Mouse (Mus musculus) neural tube, embryonic 12.5 days (tissue): ENCODE results near the gene Rsph6a. TPM values are rescaled to one million over a fixed set of nuclear protein-coding genes. Genes with fewer than 3 reads are reported as not detected.
"Not testable (repeated sequence)": the region's sequence is repeated elsewhere in the genome, so short reads cannot be mapped to it uniquely, and the experiment has no call there.

Experiments used
- ATAC-seq: fragments of 200-750 bp; cut with Nextera tagmentation; 2 replicates; pipeline ENCODE4 v1.8.0; 2017; ENCODE audit warnings: low read depth, mild to moderate bottlenecking, moderate TSS enrichment, moderate library complexity; ENCODE audit not compliant: low FRiP score
- H3K27ac ChIP-seq: fragments of 300-500 bp; sonication (generic); 2 replicates; pipeline ENCODE4 v1.5.1; 2016
- H3K27me3 ChIP-seq: fragments of 300-500 bp; sonication (generic); replicated peaks from 2 replicates; pipeline ENCODE4 v1.6.1; 2016; ENCODE audit warnings: mild to moderate bottlenecking
- H3K36me3 ChIP-seq: fragments of 300-500 bp; sonication (generic); 2 replicates; pipeline ENCODE4 v1.6.1; 2016; ENCODE audit warnings: mild to moderate bottlenecking
- H3K4me1 ChIP-seq: fragments of 300-500 bp; sonication (generic); 2 replicates; pipeline ENCODE4 v1.6.1; 2016
- H3K4me2 ChIP-seq: fragments of 300-500 bp; sonication (generic); replicated peaks from 2 replicates; pipeline ENCODE4 v1.6.1; 2016; ENCODE audit warnings: mild to moderate bottlenecking
- H3K4me3 ChIP-seq: fragments of 300-500 bp; sonication (generic); 2 replicates; pipeline ENCODE4 v1.5.1; 2016
- H3K9ac ChIP-seq: fragments of 300-500 bp; sonication (generic); 2 replicates; pipeline ENCODE4 v1.6.1; 2016; ENCODE audit warnings: mild to moderate bottlenecking
- H3K9me3 ChIP-seq: fragments of 300-500 bp; sonication (generic); 2 replicates; pipeline ENCODE4 v1.6.1; 2016; ENCODE audit warnings: mild to moderate bottlenecking
- WGBS: fragments of 180-500 bp; shearing (Covaris S2); methylation state at CpG from one replicate; pipeline ENCODE4 v1.1.7; 2016; 5-methylcytosine and 5-hydroxymethylcytosine counted together
- polyA plus RNA-seq: library from polyadenylated mRNA; unstranded; fragments of >200 nt; fragmentation: Nextera tagmentation; extraction: Ambion mirVana; gene quantifications from 2 replicates; pipeline ENCODE4 v1.2.1, GENCODE M21; 2016

Gene Rsph6a
- polyA plus RNA-seq, 1 experiment from 2014 or later, result not detected

DNA sequence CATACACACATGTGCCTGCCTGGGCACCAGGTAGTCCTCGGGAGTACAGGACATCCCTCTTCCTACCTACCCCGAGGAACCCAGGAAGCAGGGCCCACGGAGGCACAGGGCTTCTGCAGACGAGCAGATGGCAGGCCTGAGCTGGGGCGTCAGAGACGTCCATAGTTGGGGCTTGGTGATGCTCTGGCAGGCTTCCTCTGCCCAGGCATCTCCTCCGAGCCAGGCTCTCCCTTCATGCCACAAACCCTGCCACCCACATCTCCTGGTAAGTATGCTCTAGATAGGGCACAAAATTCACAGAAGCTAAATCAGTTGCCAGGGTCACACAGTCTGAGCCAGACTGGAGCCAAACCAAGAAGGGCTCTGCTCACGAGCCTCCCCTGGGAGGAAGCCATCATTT, 4.3 kb upstream of the Rsph6a start:
- no peaks in the 10 kb centered on the region for H3K9me3 ChIP-seq
- WGBS, result 92% methylated on average over 8 of the region's 8 CpGs
- H3K4me1 ChIP-seq, result peaks cover 11% of the 10 kb centered on the region
- H3K36me3 ChIP-seq, result peaks cover 75% of the 10 kb centered on the region
- H3K27ac ChIP-seq, result no peak overlapping the region
- H3K9ac ChIP-seq, result no peak overlapping the region
- H3K4me3 ChIP-seq, result no peak overlapping the region
- ATAC-seq, result no peak
- H3K4me2 ChIP-seq, result no peak overlapping the region
- no peaks in the 10 kb centered on the region for H3K27me3 ChIP-seq

DNA sequence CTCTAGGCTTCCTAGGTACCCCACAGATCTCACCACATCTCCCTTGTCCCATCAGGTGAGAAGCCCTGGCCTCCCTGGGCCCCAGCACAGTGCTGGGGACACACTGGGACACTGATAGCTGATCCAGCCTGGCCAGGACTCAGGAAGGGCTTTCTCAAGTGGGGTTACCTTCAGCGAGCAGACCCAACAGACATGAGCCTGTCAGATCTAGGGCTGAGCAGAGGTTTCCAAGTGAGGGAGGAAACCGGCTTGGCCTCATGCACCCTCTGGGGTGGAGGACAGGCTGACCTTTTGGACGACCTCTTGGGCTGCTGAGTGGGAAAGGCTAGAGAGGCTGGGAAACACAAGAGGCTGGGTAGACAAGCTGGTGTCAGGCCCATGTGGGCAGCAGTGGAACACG, 3.3 kb upstream of the Rsph6a start:
- 79% methylated on average over 4 of the region's 4 CpGs for WGBS
- Histone ChIP-seq H3K27ac (no peak overlapping the region), H3K36me3 (peaks cover 67% of the 10 kb centered on the region), H3K27me3 (no peaks in the 10 kb centered on the region), H3K9me3 (no peaks in the 10 kb centered on the region), H3K4me2 (no peak overlapping the region), H3K4me3 (no peak overlapping the region), H3K4me1 (peaks cover 11% of the 10 kb centered on the region), H3K9ac (no peak overlapping the region)
- ATAC-seq, result no peak

DNA sequence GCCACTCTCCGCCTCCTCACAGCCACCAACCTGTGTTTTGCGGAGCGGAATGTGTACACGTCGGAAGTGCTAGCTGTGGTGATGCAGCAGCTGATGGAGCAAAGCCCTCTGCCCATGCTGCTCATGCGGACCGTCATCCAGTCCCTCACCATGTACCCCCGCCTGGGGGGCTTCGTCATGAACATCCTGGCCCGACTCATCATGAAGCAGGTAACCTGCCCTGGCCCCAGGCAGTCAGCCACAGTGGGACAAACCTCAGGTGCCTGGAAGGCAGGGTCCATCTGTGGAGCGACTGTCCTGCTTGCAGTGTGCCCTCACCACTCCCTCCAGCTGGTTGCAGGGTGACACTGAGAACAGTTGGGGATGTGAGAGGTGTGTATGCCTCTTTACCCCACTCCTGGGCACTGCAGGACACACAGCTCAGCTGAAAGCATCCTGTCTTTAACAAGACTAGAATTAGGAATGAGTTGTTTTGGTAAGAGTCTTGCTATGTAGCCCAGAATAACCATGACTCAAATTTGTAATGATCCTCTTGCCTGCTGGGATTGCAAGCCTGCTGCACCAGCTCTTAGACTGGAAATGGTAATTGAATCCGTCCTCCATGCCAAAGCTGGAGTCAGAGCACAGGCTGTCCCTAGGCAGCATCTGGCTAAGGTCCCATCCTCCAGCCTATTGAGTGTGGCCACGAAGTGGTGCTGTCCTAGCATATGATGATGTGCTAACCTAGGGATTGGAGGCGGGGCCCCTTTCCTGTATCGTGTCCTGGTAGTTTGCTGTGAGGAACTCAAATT, 1.9 kb upstream of the Rsph6a start:
- H3K9me3 ChIP-seq, result no peaks in the 10 kb centered on the region
- H3K4me2 ChIP-seq, result no peak overlapping the region
- whole genome bisulfite sequencing, result 88% methylated on average over 15 of the region's 15 CpGs
- no peak overlapping the region for H3K27ac ChIP-seq
- no peak overlapping the region for H3K9ac ChIP-seq
- H3K4me3 ChIP-seq, result no peak overlapping the region
- no peak for ATAC-seq
- peaks cover 53% of the 10 kb centered on the region for H3K36me3 ChIP-seq
- H3K4me1 ChIP-seq, result peaks cover 11% of the 10 kb centered on the region
- H3K27me3 ChIP-seq, result no peaks in the 10 kb centered on the region

DNA sequence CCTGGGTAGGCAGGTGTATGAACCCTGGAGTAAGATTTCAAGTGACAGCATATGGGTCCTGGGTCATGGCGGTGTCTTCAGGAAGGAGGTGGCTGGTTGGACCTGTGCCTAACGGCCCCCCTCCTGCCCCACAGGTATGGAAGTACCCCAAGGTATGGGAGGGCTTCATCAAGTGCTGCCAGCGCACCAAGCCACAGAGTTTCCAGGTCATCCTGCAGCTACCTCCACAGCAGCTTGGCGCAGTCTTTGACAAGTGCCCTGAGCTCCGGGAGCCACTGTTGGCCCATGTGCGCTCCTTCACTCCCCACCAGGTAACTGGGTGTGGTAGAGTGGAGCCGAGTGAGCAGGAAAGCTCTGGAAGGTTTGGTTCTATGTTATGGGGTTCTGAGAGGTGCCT, 1.4 kb upstream of the Rsph6a start:
- no peaks in the 10 kb centered on the region for H3K27me3 ChIP-seq
- H3K9me3 ChIP-seq, result no peaks in the 10 kb centered on the region
- H3K36me3 ChIP-seq, result peaks cover 47% of the 10 kb centered on the region
- no peak overlapping the region for H3K27ac ChIP-seq
- ATAC-seq, result no peak
- H3K9ac ChIP-seq, result no peak overlapping the region
- WGBS, result 90% methylated on average over 7 of the region's 7 CpGs
- peaks cover 11% of the 10 kb centered on the region for H3K4me1 ChIP-seq
- no peak overlapping the region for H3K4me2 ChIP-seq
- no peak overlapping the region for H3K4me3 ChIP-seq

DNA sequence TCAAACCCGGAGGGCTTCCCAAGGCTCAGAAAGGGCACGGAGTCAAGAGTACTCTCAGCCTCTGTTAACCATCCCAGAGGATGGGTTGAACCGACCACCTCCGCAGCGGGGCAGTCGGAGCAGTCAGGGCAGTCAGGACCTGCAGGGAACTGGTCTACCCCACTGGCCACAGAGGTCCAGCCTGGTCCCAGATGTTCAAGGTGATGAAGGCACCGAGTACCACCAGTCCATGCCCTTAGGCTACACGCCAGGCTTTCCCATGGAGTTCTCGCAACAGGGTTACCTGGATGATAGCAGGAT, 237 bp downstream of the Rsph6a start:
- Histone ChIP-seq H3K4me2 (peak overlapping the region; percentile 59), H3K4me3 (peak overlapping the region; percentile 18; the same call in 1 of the 2 replicates), H3K36me3 (peaks cover 31% of the 10 kb centered on the region), H3K9ac (0 out of 2 replicates have a peak overlapping the region, but pooled peaks have one; percentile 29), H3K27ac (no peak overlapping the region), H3K27me3 (no peaks in the 10 kb centered on the region), H3K4me1 (peaks cover 11% of the 10 kb centered on the region), H3K9me3 (no peaks in the 10 kb centered on the region)
- no peak for ATAC-seq
- 65% methylated on average over 9 of the region's 9 CpGs for WGBS

DNA sequence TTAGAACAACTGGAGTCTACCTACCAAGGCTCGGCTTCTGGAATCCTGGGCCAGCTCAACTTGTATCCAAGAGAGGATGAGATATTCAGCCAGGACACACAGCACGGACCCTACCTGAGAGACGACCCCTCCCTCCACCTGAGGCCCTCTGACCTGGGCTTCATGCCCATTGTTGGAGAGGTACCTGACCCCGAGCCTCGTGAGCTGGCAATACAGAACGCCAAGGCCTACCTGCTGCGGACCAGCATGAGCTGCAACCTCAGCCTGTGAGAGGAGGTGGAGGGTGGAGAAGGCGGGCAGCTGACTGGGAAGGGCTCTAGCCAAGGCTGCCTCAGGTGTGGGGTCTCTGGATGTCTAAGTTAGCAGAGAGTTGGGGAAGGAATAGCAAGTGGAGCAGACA, 618 bp downstream of the Rsph6a start:
- Histone ChIP-seq H3K9ac (0 out of 2 replicates have a peak overlapping the region, but pooled peaks have one; percentile 29), H3K4me3 (no peak overlapping the region), H3K27ac (no peak overlapping the region), H3K9me3 (no peaks in the 10 kb centered on the region), H3K36me3 (peaks cover 27% of the 10 kb centered on the region), H3K27me3 (no peaks in the 10 kb centered on the region), H3K4me2 (no peak overlapping the region), H3K4me1 (peaks cover 11% of the 10 kb centered on the region)
- 92% methylated on average over 8 of the region's 8 CpGs for WGBS
- ATAC-seq, result no peak

DNA sequence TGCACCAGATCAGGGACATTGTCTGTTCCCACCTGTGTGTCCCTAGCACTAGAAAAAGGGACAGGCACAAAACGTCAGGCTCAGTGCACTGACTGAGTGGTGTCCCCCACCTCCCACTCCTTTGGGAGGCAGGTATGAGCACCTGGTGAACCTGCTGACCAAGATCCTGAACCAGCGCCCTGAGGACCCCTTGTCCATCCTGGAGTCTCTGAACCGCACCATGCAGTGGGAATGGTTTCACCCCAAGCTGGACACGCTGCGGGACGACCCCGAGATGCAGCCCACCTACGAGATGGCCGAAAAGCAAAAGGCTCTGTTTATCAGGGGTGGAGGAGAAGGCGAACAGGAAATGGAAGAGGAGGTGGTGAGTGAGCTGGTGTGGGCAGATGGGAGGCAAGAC, 2.9 kb downstream of the Rsph6a start:
- Histone ChIP-seq H3K27ac (no peak overlapping the region), H3K9me3 (no peaks in the 10 kb centered on the region), H3K4me2 (no peak overlapping the region), H3K36me3 (peaks cover 6% of the 10 kb centered on the region; the same call in 1 of the 2 replicates), H3K9ac (no peak overlapping the region), H3K27me3 (no peaks in the 10 kb centered on the region), H3K4me1 (peaks cover 11% of the 10 kb centered on the region), H3K4me3 (no peak overlapping the region)
- no peak for ATAC-seq
- WGBS, result 90% methylated on average over 10 of the region's 10 CpGs

DNA sequence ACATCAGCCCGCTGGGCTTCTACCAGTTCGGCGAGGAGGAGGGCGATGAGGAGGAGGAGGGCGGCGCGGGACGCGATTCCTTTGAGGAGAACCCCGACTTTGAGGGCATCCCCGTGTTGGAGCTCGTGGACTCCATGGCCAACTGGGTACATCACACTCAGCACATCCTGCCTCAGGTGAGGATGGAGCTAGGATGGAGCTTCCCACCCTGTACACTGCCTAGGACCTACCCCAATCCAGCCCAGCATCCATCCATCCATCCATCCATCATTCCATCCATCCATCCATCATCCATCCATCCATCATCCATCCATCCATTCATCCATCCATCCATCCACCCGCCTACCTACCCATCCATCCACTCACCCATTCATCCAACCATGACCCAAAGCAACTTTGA, 11.4 kb downstream of the Rsph6a start:
- Histone ChIP-seq H3K4me2 (0 out of 2 replicates have a peak overlapping the region, but pooled peaks have one; percentile 14), H3K27me3 (peaks cover 33% of the 10 kb centered on the region), H3K36me3 (no peaks in the 10 kb centered on the region), H3K4me3 (no peak overlapping the region), H3K9ac (no peak overlapping the region), H3K27ac (no peak overlapping the region), H3K4me1 (no peaks in the 10 kb centered on the region), H3K9me3 (no peaks in the 10 kb centered on the region)
- 45% methylated on average over 13 of the region's 13 CpGs for WGBS
- ATAC-seq, result no peak

DNA sequence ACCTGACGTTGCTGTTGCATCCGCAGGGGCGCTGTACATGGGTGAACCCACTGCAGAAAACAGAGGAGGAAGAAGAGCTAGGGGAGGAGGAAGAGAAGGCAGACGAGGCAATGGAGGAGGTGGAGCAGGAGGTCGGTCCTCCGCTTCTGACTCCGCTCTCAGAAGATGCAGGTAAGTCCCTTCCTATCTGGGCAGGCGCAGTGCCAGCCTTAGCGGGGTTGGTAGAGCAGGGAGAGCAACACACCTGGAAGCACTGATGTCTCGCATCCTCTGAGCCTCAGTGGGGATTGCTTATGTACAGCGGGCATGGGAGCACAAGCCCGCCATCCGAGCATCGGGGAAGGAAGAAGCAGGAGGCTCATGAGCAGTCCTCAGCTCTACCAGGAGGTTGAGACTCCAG, 12.6 kb downstream of the Rsph6a start:
- 46% methylated on average over 14 of the region's 14 CpGs for WGBS
- Histone ChIP-seq H3K4me1 (no peaks in the 10 kb centered on the region), H3K9ac (no peak overlapping the region), H3K36me3 (no peaks in the 10 kb centered on the region), H3K4me2 (no peak overlapping the region), H3K4me3 (no peak overlapping the region), H3K27me3 (peaks cover 33% of the 10 kb centered on the region), H3K9me3 (no peaks in the 10 kb centered on the region), H3K27ac (no peak overlapping the region)
- ATAC-seq, result no peak

DNA sequence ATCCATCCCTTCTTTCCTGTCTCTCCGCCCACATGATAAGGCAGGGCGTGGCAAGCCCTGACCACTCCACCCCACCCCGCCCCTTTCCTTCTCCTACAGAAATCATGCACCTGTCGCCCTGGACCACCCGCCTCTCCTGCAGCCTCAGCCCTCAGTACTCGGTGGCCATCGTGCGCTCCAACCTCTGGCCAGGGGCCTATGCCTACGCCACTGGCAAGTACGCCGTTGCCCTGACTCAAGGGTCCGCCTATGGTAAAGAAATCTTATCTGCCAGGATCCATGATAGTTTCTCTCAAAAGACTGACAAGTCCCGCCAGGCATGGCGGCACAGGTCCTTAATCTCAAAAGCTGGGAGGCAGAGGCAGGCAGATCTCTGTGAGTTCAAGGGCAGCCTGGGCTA, 13.4 kb downstream of the Rsph6a start:
- Histone ChIP-seq H3K36me3 (no peaks in the 10 kb centered on the region), H3K27me3 (peaks cover 33% of the 10 kb centered on the region), H3K9ac (no peak overlapping the region), H3K27ac (no peak overlapping the region), H3K4me3 (no peak overlapping the region), H3K4me1 (no peaks in the 10 kb centered on the region), H3K4me2 (no peak overlapping the region), H3K9me3 (no peaks in the 10 kb centered on the region)
- WGBS, result 70% methylated on average over 14 of the region's 14 CpGs
- no peak for ATAC-seq

DNA sequence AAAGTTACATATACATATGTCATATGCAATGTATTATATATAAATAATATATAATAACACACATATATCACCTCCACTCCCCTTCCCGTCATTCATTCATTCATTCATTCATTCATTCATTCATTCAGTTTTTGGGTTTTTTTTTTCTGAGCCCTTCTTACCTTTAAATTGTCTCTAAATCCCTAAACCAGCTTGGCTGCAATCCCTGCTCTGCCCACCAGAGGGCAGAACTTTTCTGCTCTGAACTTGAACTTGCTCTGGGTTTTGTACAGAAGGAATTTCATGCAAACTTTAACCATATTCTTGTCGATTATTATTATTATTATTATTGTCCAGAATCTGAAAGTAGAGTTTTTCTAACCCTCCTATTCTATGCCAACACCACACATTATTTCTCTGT, 14.2 kb downstream of the Rsph6a start:
- no peak for ATAC-seq
- Histone ChIP-seq H3K27ac (no peak overlapping the region), H3K9ac (no peak overlapping the region), H3K4me1 (no peaks in the 10 kb centered on the region), H3K9me3 (no peaks in the 10 kb centered on the region), H3K36me3 (no peaks in the 10 kb centered on the region), H3K4me3 (no peak overlapping the region), H3K4me2 (no peak overlapping the region), H3K27me3 (peaks cover 33% of the 10 kb centered on the region)
- 10% methylated on average over 2 of the region's 2 CpGs for WGBS

DNA sequence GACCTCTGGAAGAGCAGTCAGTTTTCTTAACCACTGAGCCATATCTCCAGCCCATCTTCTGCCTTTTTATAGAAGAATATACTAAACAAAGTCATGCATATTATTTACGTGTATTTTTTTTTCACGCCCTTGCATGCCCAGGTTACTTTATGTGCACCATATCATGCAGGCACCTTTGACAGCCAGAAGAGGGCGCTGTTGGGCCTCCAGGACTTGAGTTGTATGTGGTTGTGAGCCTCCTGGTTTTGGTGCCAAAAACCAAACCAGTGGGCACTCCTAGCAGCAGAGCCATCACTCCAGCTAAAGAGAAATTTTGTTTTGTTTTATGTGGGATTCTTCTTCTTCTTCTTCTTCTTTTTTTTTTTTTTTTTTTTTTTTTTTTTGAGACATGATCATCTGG, 15.0 kb downstream of the Rsph6a start:
- Histone ChIP-seq H3K4me1 (no peaks in the 10 kb centered on the region), H3K27ac (no peak overlapping the region), H3K4me2 (no peak overlapping the region), H3K4me3 (no peak overlapping the region), H3K27me3 (peaks cover 28% of the 10 kb centered on the region), H3K9ac (no peak overlapping the region), H3K36me3 (no peaks in the 10 kb centered on the region), H3K9me3 (no peaks in the 10 kb centered on the region)
- WGBS, result 49% methylated on average over 3 of the region's 3 CpGs
- ATAC-seq, result no peak

DNA sequence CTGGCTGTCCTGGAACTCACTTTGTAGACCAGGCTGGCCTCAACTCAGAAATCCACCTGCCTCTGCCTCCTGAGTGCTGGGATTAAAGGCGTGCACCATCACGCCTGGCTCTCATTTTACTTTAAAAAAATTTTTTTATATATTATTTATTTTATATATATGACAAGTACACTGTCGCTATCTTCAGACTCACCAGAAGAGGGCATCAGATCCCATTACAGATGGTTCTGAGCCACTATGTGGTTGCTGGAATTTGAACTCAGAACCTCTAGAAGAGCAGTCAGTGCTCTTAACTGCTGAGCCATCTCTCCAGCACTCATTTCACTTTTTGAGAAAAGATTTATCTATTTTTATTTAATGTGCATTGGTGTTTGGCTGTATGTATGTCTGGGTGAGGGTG, 16.5 kb downstream of the Rsph6a start:
- not testable (repeated sequence) for ATAC-seq

More for the DNA sequence above, 16.5 kb downstream of the Rsph6a start:
- not testable (repeated sequence) for H3K4me1 ChIP-seq, H3K9me3 ChIP-seq, H3K9ac ChIP-seq, H3K36me3 ChIP-seq, H3K4me3 ChIP-seq, H3K27ac ChIP-seq, H3K4me2 ChIP-seq
- peaks cover 13% of the 10 kb centered on the region for H3K27me3 ChIP-seq
- WGBS, result 55% methylated on average over 3 of the region's 3 CpGs
